9 mouse cellular contexts compared by ENCODE assay signal in genomic region chr12:15810926-15811325, GRCm38 (mm10). TPM values are rescaled to one million over a fixed set of nuclear protein-coding genes. Genes with fewer than 3 reads are reported as not detected.
DNase-seq lines count a peak whose midpoint lies in the region; ATAC-seq and TF ChIP-seq lines count a peak whose summit lies in the region.
"Had no signal": no experiment of that assay in that cellular context is flagged by ENCODE, and none has a peak within 500 bp of the region (broad histone marks: within the 10 kb centered on the region; RNA-seq: fewer than 3 reads in every experiment).

No protein-coding gene starts in this region.

- peaks cover 34% of the 10 kb centered on the region for H3K36me3 ChIP-seq in embryonic facial prominence, embryonic 12.5 days
- peaks cover 34% of the 10 kb centered on the region for H3K36me3 ChIP-seq in hindbrain, embryonic 12.5 days

- no peaks in the 10 kb centered on the region for H3K27me3 ChIP-seq in embryonic facial prominence, embryonic 12.5 days
- no peaks in the 10 kb centered on the region for H3K27me3 ChIP-seq in hindbrain, embryonic 12.5 days
- H3K27me3 ChIP-seq: lung, embryonic 15.5 days had no signal

- H3K4me1 ChIP-seq in embryonic facial prominence, embryonic 12.5 days, result peaks cover 27% of the 10 kb centered on the region
- H3K4me1 ChIP-seq in hindbrain, embryonic 12.5 days, result peaks cover 42% of the 10 kb centered on the region

- DNase-seq in layer of hippocampus, adult 2 months (ENCODE audit: low spot score in 2 of 2), result no peak
- no peak for DNase-seq in layer of hippocampus, adult 9-11 months
- DNase-seq in naive thymus-derived CD4-positive, alpha-beta T cell, adult 2 months (ENCODE audit: low read depth), result peak; percentile 59
- no peak for DNase-seq in layer of hippocampus, adult 18-20 months (ENCODE audit: low spot score in 2 of 2)
- DNase-seq in adrenal gland, postnatal 36 days, result no peak

- H3K9me3 ChIP-seq in embryonic facial prominence, embryonic 12.5 days, result no peaks in the 10 kb centered on the region
- H3K9me3 ChIP-seq in hindbrain, embryonic 12.5 days (replicated peaks), result no peaks in the 10 kb centered on the region
- H3K9me3 ChIP-seq: lung, embryonic 15.5 days had no signal

- peak overlapping the region; percentile 67 for H3K4me2 ChIP-seq in embryonic facial prominence, embryonic 12.5 days (replicated peaks)
- H3K4me2 ChIP-seq in hindbrain, embryonic 12.5 days (replicated peaks), result peak overlapping the region; percentile 68

- peak overlapping the region; percentile 37 for H3K4me3 ChIP-seq in layer of hippocampus, adult 2 months
- H3K4me3 ChIP-seq in embryonic facial prominence, embryonic 12.5 days, result peak overlapping the region; percentile 13; the same call in 1 of the 2 replicates
- H3K4me3 ChIP-seq in hindbrain, embryonic 12.5 days, result peak overlapping the region; percentile 56
- H3K4me3 ChIP-seq: lung, embryonic 15.5 days had no signal

- no peak for TF ChIP-seq CTCF in layer of hippocampus, adult 2 months (conservative IDR thresholded peaks at IDR 0.05)

- peak overlapping the region; percentile 40; the same call in 1 of the 2 replicates for H3K27ac ChIP-seq in layer of hippocampus, adult 2 months
- 0 out of 2 replicates have a peak overlapping the region, but pooled peaks have one; percentile 12 for H3K27ac ChIP-seq in embryonic facial prominence, embryonic 12.5 days
- peak overlapping the region; percentile 97 for H3K27ac ChIP-seq in hindbrain, embryonic 12.5 days
- H3K27ac ChIP-seq: lung, embryonic 15.5 days had no signal

- 29% methylated on average over 7 of the region's 7 CpGs for WGBS in embryonic facial prominence, embryonic 12.5 days
- 23% methylated on average over 7 of the region's 7 CpGs for WGBS in hindbrain, embryonic 12.5 days

- no peak for ATAC-seq in embryonic facial prominence, embryonic 12.5 days (ENCODE audit: insufficient number of reproducible peaks, insufficient read depth, low FRiP score, low TSS enrichment)
- ATAC-seq in hindbrain, embryonic 12.5 days (ENCODE audit: low FRiP score), result no peak
- no peak for ATAC-seq in megakaryocyte-erythroid progenitor cell, adult 5-6 weeks (replicated peaks; ENCODE audit: low FRiP score, low TSS enrichment, poor library complexity, severe bottlenecking)

- peak overlapping the region; percentile 43; the same call in 1 of the 2 replicates for H3K9ac ChIP-seq in embryonic facial prominence, embryonic 12.5 days
- H3K9ac ChIP-seq in hindbrain, embryonic 12.5 days, result peak overlapping the region; percentile 94
- H3K9ac ChIP-seq: lung, embryonic 15.5 days had no signal

RNA-seq across cellular contexts. Expression of gene Trib2, which starts 5.8 kb away (rescaled TPM):
- total RNA-seq in layer of hippocampus, adult 2 months (2021), result 10 to 100 TPM; 32.2 to 33.5 TPM
- polyA plus RNA-seq in embryonic facial prominence, embryonic 12.5 days (2016; fragmentation: Nextera tagmentation; extraction: Ambion mirVana), result 60.2 and 66.4 TPM in 2 replicates
- 107 and 117 TPM in 2 replicates for polyA plus RNA-seq in hindbrain, embryonic 12.5 days (2016; fragmentation: Nextera tagmentation; extraction: Ambion mirVana)
- total RNA-seq in layer of hippocampus, adult 18-20 months (2021), result 10 to 100 TPM; 26.6 to 32.9 TPM
- total RNA-seq in adrenal gland, postnatal 36 days (2021), result 10 to 100 TPM; 12.4 to 21.2 TPM
- 55.7 and 71.0 TPM in 2 replicates for total RNA-seq in megakaryocyte-erythroid progenitor cell, adult 5-6 weeks (2014; fragmentation: Nextera tagmentation)
- 55.4 and 84.4 TPM in 2 replicates for total RNA-seq in megakaryocyte-erythroid progenitor cell, adult 5-6 weeks (2017)

Comparison
In these comparisons a context has a peak if more than half of its experiments do, and no peak if none do; other contexts are left out.
1. H3K27ac ChIP-seq: peak in every context shown above with its lines; median percentile 97 in hindbrain, embryonic 12.5 days; 40 in layer of hippocampus, adult 2 months; 12 in embryonic facial prominence, embryonic 12.5 days.